Mouse (Mus musculus) limb, embryonic 15.5 days (tissue): ENCODE results near the gene Cntn1. TPM values are rescaled to one million over a fixed set of nuclear protein-coding genes. Genes with fewer than 3 reads are reported as not detected.
"Not testable (repeated sequence)": the region's sequence is repeated elsewhere in the genome, so short reads cannot be mapped to it uniquely, and the experiment has no call there.

Experiments
- ATAC-seq: fragments of 200-750 bp; cut with Nextera tagmentation; 2 replicates; pipeline ENCODE4 v1.8.0; 2017; ENCODE audit warnings: low read depth, moderate TSS enrichment; ENCODE audit not compliant: insufficient number of reproducible peaks, low FRiP score, low TSS enrichment
- H3K27ac ChIP-seq: fragments of 300-500 bp; sonication (generic); 2 replicates; pipeline ENCODE4 v1.5.1; 2015; ENCODE audit warnings: moderate library complexity, mild to moderate bottlenecking, inconsistent platforms
- H3K27me3 ChIP-seq: fragments of 300-500 bp; sonication (generic); 2 replicates; pipeline ENCODE4 v1.6.1; 2015; ENCODE audit warnings: inconsistent platforms
- H3K36me3 ChIP-seq: fragments of 300-500 bp; sonication (generic); 2 replicates; pipeline ENCODE4 v1.6.1; 2015; ENCODE audit warnings: inconsistent platforms
- H3K4me1 ChIP-seq: fragments of 300-500 bp; sonication (generic); 2 replicates; pipeline ENCODE4 v1.6.1; 2015; ENCODE audit warnings: inconsistent platforms
- H3K4me2 ChIP-seq: fragments of 300-500 bp; sonication (generic); 2 replicates; pipeline ENCODE4 v1.6.1; 2015; ENCODE audit warnings: mild to moderate bottlenecking, inconsistent platforms
- H3K4me3 ChIP-seq: fragments of 300-500 bp; sonication (generic); 2 replicates; pipeline ENCODE4 v1.5.1; 2015; ENCODE audit warnings: mild to moderate bottlenecking, inconsistent platforms
- H3K9ac ChIP-seq: fragments of 300-500 bp; sonication (generic); 2 replicates; pipeline ENCODE4 v1.6.1; 2015; ENCODE audit warnings: inconsistent platforms
- H3K9me3 ChIP-seq: fragments of 300-500 bp; sonication (generic); 2 replicates; pipeline ENCODE4 v1.6.1; 2016; ENCODE audit warnings: inconsistent platforms
- WGBS: fragments of 180-500 bp; shearing (Covaris S2); methylation state at CpG from one replicate; pipeline ENCODE4 v1.1.7; 2015; 5-methylcytosine and 5-hydroxymethylcytosine counted together
- polyA plus RNA-seq: library from polyadenylated mRNA; unstranded; fragments of >200 nt; fragmentation: Nextera tagmentation; extraction: Ambion mirVana; gene quantifications from 2 replicates; pipeline ENCODE4 v1.2.1, GENCODE M21; 2015

Cntn1 gene
- polyA plus RNA-seq, 1 experiment from 2014 or later: 3.0 TPM

GRCm38 (mm10) chr15:92287616-92288015, 236.7 kb downstream of the Cntn1 start:
- H3K4me1 ChIP-seq: no peaks in the 10 kb centered on the region
- no peak overlapping the region for H3K4me2 ChIP-seq
- no peaks in the 10 kb centered on the region for H3K36me3 ChIP-seq
- no peaks in the 10 kb centered on the region for H3K9me3 ChIP-seq
- H3K9ac ChIP-seq: no peak overlapping the region
- no peak for ATAC-seq
- H3K27ac ChIP-seq: no peak overlapping the region
- H3K27me3 ChIP-seq: no peaks in the 10 kb centered on the region
- H3K4me3 ChIP-seq: no peak overlapping the region
- 81% methylated on average over 4 of the region's 4 CpGs for WGBS

- H3K9me3 ChIP-seq: no peaks in the 10 kb centered on the region
- no peak for ATAC-seq
- WGBS: 89% methylated on average over 3 of the region's 3 CpGs
- H3K9ac ChIP-seq: no peak overlapping the region
- H3K4me2 ChIP-seq: no peak overlapping the region
- H3K4me3 ChIP-seq: no peak overlapping the region
- no peaks in the 10 kb centered on the region for H3K27me3 ChIP-seq
- peaks cover 3% of the 10 kb centered on the region; the same call in 1 of the 2 replicates for H3K4me1 ChIP-seq
- H3K36me3 ChIP-seq: no peaks in the 10 kb centered on the region
- no peak overlapping the region for H3K27ac ChIP-seq
Measured at GRCm38 (mm10) chr15:92296479-92296878, 245.5 kb downstream of the Cntn1 start.

DNA sequence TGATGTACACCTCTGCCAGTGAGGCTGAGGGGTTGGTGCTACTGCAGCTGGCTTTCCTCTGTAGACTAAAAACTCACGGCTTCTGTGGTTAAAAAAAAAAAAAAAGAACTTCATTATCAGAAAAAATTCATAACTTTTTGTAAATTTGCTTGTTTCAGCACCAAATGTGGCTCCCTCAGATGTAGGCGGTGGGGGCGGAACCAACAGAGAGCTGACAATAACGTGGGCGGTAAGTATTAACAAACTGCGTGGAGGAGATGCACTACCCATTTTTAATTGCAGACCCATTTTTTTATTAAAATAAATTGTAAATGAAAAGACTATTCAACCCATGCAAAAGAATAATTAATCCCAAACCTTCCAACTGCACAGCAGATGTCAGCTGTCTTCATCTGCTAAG, 251.8 kb downstream of the Cntn1 start:
- H3K27ac ChIP-seq: no peak overlapping the region
- H3K27me3 ChIP-seq: no peaks in the 10 kb centered on the region
- H3K4me3 ChIP-seq: no peak overlapping the region
- WGBS: 79% methylated on average over 6 of the region's 6 CpGs
- no peak for ATAC-seq
- no peaks in the 10 kb centered on the region for H3K9me3 ChIP-seq
- no peaks in the 10 kb centered on the region for H3K36me3 ChIP-seq
- H3K9ac ChIP-seq: no peak overlapping the region
- no peak overlapping the region for H3K4me2 ChIP-seq
- H3K4me1 ChIP-seq: no peaks in the 10 kb centered on the region

- Histone ChIP-seq H3K9ac (no peak overlapping the region), H3K36me3 (no peaks in the 10 kb centered on the region), H3K4me1 (no peaks in the 10 kb centered on the region), H3K27ac (no peak overlapping the region), H3K9me3 (no peaks in the 10 kb centered on the region), H3K27me3 (no peaks in the 10 kb centered on the region), H3K4me3 (no peak overlapping the region), H3K4me2 (no peak overlapping the region)
- 63% methylated on average over 5 of the region's 5 CpGs for WGBS
- ATAC-seq: no peak
Measured at GRCm38 (mm10) chr15:92304221-92304620, 253.3 kb downstream of the Cntn1 start.

DNA sequence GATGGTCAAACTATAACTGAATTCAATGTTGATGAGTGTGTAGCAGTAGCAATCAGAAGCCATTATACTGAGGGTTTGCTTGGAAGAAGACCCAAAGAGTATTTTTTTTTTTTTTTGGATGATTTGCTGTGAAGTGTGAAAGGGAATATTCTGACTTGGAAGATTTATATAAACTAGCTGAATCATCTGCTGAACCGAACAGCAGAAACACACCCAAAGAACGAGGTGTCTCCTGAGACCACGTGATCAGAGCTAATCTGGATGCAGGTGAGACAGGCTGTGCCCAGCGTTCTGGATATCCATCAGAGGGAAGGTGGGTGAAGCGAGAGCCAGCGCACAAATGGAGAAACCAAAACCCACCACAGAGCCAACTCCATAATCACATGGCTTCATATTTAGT, 271.0 kb downstream of the Cntn1 start:
- no peak overlapping the region for H3K9ac ChIP-seq
- no peak overlapping the region for H3K27ac ChIP-seq
- no peaks in the 10 kb centered on the region for H3K9me3 ChIP-seq
- H3K4me2 ChIP-seq: no peak overlapping the region
- no peaks in the 10 kb centered on the region for H3K36me3 ChIP-seq
- WGBS: 86% methylated on average over 6 of the region's 6 CpGs
- H3K4me3 ChIP-seq: no peak overlapping the region
- no peak for ATAC-seq
- no peaks in the 10 kb centered on the region for H3K4me1 ChIP-seq
- H3K27me3 ChIP-seq: no peaks in the 10 kb centered on the region

GRCm38 (mm10) chr15:92327111-92327510, 276.1 kb downstream of the Cntn1 start:
- WGBS: 76% methylated on average over 7 of the region's 7 CpGs
- Histone ChIP-seq H3K4me2 (no peak overlapping the region), H3K9me3 (no peaks in the 10 kb centered on the region), H3K36me3 (no peaks in the 10 kb centered on the region), H3K4me3 (no peak overlapping the region), H3K27ac (no peak overlapping the region), H3K4me1 (no peaks in the 10 kb centered on the region), H3K9ac (no peak overlapping the region), H3K27me3 (no peaks in the 10 kb centered on the region)
- no peak for ATAC-seq

GRCm38 (mm10) chr15:92340253-92340652, 289.3 kb downstream of the Cntn1 start:
- H3K27ac ChIP-seq: no peak overlapping the region
- 89% methylated on average over 6 of the region's 6 CpGs for WGBS
- no peaks in the 10 kb centered on the region for H3K9me3 ChIP-seq
- no peaks in the 10 kb centered on the region for H3K27me3 ChIP-seq
- H3K36me3 ChIP-seq: no peaks in the 10 kb centered on the region
- no peak overlapping the region for H3K4me3 ChIP-seq
- H3K9ac ChIP-seq: no peak overlapping the region
- no peak for ATAC-seq
- no peaks in the 10 kb centered on the region for H3K4me1 ChIP-seq
- H3K4me2 ChIP-seq: no peak overlapping the region

DNA sequence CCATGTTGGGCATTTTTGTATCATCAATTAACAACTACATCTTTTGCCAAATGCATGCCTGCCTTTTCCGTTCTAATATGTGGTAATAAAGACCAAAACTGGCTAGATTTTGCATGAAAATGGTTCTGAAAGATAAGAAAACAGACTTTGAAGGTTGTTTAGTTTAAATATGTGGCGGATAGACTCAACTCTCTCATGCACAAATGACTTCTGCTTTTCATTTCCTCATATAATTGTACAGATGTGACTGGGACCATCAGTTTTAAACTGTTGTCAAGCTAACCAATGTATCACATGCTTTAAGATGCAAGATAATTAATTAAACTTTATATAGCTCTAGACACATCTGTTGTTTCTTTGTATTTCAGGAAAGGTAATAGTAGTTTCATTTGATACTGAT, 290.5 kb downstream of the Cntn1 start:
- ATAC-seq: no peak
- H3K27ac ChIP-seq: no peak overlapping the region
- H3K4me3 ChIP-seq: no peak overlapping the region
- no peaks in the 10 kb centered on the region for H3K27me3 ChIP-seq
- H3K36me3 ChIP-seq: no peaks in the 10 kb centered on the region
- no peaks in the 10 kb centered on the region for H3K4me1 ChIP-seq
- H3K4me2 ChIP-seq: no peak overlapping the region
- no peak overlapping the region for H3K9ac ChIP-seq
- H3K9me3 ChIP-seq: no peaks in the 10 kb centered on the region
- 76% methylated on average over 2 of the region's 2 CpGs for WGBS

DNA sequence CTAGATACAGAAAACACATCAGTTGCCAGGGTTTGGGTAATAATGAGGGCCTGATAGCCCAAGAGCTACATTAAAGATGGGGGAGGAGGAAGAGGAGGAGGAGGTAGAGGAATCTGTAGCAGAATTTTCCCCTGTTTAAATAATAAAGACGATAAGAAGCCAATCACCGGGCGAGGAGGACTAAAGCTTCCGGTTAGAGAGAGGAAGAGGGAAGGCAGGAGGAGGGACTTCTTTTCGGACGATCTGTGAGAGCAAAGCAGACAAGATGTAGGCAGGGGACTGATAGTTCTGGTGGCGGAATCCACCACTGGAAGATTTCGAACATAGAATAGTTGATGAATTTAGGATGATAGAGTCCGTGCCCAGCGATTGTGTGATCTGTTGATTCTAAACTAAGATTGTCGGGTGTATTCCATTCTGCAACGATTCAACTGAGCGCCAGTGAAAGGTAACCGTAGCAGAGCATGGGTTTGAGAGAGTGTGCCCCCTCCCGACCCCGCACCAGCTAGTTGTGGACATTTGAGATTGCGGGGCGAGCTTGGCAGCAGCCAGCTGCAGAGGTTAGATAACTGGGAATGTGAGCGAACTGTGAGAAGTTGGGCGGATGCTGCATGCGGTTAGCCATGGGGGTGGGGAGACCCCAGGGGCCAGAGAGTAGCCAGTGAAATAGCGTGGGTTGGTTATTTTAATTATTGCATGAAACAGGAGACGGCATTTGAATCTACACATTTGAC, 293.3 kb downstream of the Cntn1 start:
- 79% methylated on average over 23 of the region's 23 CpGs for WGBS
- no peak overlapping the region for H3K9ac ChIP-seq
- no peaks in the 10 kb centered on the region for H3K9me3 ChIP-seq

DNA sequence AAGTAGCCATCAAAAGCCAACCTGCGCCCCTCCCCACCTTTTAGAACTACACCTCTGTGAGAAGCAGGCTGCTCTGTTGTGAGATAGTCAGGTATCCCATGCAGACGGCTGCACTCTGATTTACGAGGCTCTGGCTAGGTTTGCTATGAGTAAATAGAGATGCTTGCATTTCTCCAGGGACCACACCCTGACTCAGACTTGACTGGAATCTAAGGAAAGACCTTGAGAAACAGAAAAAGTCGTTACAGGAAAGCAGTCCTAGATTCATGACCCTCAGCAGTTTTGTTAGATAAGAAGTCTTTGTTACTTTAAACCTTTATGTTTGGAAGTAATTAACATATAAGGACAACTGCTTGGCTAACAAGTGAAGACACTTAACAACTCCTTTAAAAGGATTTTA, 296.5 kb downstream of the Cntn1 start:
- H3K4me1 ChIP-seq: no peaks in the 10 kb centered on the region
- 38% methylated on average over 4 of the region's 4 CpGs for WGBS
- H3K27me3 ChIP-seq: no peaks in the 10 kb centered on the region
- H3K4me2 ChIP-seq: no peak overlapping the region
- no peak for ATAC-seq
- H3K9ac ChIP-seq: no peak overlapping the region
- no peaks in the 10 kb centered on the region for H3K9me3 ChIP-seq
- no peak overlapping the region for H3K4me3 ChIP-seq
- no peaks in the 10 kb centered on the region for H3K36me3 ChIP-seq
- no peak overlapping the region for H3K27ac ChIP-seq

More for the DNA sequence above, 293.3 kb downstream of the Cntn1 start:
- Histone ChIP-seq H3K36me3 (no peaks in the 10 kb centered on the region), H3K4me2 (no peak overlapping the region), H3K4me1 (no peaks in the 10 kb centered on the region), H3K27ac (no peak overlapping the region), H3K4me3 (no peak overlapping the region), H3K27me3 (no peaks in the 10 kb centered on the region)
- ATAC-seq: no peak

DNA sequence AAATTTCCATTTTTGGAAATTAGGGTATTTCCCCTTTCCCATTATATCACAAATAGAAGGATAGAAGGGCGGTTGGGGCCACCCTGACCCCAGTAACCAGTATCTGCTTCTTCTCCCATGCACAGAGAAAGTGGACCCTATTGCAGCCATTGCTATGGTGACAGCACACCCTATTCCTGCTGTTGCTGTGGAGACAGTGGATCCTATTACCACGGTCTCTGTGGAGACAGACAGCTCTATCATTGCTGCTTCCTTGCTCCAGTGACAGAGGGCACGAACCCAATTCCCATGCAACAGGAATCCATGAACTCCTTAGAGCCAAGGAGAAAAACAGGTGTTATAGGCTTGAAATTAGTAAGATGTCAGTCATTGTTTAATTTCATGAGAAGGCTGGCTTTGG, 296.9 kb downstream of the Cntn1 start:
- 43% methylated on average over 3 of the region's 3 CpGs for WGBS
- Histone ChIP-seq H3K4me3 (no peak overlapping the region), H3K9me3 (no peaks in the 10 kb centered on the region), H3K27ac (no peak overlapping the region), H3K4me2 (no peak overlapping the region), H3K27me3 (no peaks in the 10 kb centered on the region), H3K36me3 (no peaks in the 10 kb centered on the region), H3K4me1 (no peaks in the 10 kb centered on the region), H3K9ac (no peak overlapping the region)
- no peak for ATAC-seq

- H3K4me2 ChIP-seq, ATAC-seq, H3K36me3 ChIP-seq, H3K4me3 ChIP-seq, H3K9me3 ChIP-seq, H3K9ac ChIP-seq, H3K27ac ChIP-seq, H3K4me1 ChIP-seq, H3K27me3 ChIP-seq: not testable (repeated sequence)
Measured at GRCm38 (mm10) chr15:92348453-92348852, 297.5 kb downstream of the Cntn1 start.

- Histone ChIP-seq H3K9me3 (no peaks in the 10 kb centered on the region), H3K36me3 (no peaks in the 10 kb centered on the region), H3K4me2 (no peak overlapping the region), H3K4me3 (no peak overlapping the region), H3K9ac (no peak overlapping the region), H3K27ac (no peak overlapping the region), H3K27me3 (no peaks in the 10 kb centered on the region), H3K4me1 (no peaks in the 10 kb centered on the region)
- ATAC-seq: no peak
- WGBS: 33% methylated on average over 6 of the region's 6 CpGs
Measured at GRCm38 (mm10) chr15:92364153-92364552, 313.2 kb downstream of the Cntn1 start.
